Comparison of ENCODE assay signal across 8 mouse cellular contexts in the genomic region with DNA sequence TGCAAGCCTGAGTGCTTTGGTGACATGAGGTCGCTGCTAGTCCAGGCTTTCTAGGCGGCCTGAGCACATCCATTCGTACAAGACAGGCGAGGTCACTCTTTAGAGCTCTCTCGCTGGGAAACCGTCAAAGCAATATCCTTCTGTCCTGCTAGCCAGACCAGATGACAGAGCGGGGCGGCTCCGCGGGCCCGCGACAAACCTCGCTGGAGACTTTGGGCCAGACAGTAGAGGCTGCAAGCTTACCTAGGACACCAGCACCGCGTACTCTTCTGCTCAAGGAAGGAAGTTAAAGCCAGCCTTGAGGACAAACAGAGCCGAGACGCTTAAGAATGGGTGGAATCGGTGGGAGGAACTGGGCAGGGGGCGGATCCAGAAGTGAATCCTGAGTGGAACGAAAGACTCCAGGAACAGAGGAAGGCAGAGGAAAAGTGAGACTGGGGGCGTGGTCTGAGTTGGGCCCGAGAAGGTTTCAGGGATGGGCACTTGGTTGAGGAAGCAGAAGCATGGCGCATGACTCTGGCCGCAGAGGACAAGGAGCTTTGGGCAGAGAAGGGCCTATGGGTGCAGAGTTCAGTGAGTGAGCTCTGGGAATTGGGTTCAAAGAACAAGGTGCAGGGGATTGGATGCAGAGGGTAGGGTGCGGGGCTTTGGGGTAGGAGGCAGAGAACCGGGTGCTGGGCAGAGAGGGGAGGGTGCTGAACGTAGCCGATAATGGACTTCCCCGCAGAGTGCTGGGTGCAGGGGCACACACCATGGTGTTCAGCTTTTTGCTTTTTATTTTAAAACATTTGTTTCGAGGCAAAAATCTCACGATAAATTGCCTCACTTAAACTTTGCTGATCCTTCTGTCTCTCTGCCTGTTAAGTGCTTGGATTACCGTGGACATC. TPM values are rescaled to one million over a fixed set of nuclear protein-coding genes. Genes with fewer than 3 reads are reported as not detected.
DNase-seq lines count a peak whose midpoint lies in the region; ATAC-seq and TF ChIP-seq lines count a peak whose summit lies in the region.

A gene (minus strand): TSS at position 300 of the 887 bp plus-strand sequence.

- H3K27ac ChIP-seq in forebrain, embryonic 12.5 days: no peak within 1 kb of the TSS
- peak within 1 kb of the TSS; percentile 95 for H3K27ac ChIP-seq in small intestine, adult 2 months (ENCODE audit: insufficient read depth, low read depth, low read length)

- H3K9ac ChIP-seq in forebrain, embryonic 12.5 days: peak within 1 kb of the TSS; percentile 42; the same call in 1 of the 2 replicates

- TF ChIP-seq POLR2A in small intestine, adult 2 months (IDR thresholded peaks at IDR 0.05; ENCODE audit: low read depth, low read length): peak; percentile 30

- TF ChIP-seq CTCF in small intestine, adult 2 months (IDR thresholded peaks at IDR 0.05; ENCODE audit: extremely low read depth, insufficient read length, insufficient replicate concordance, low read depth, low read length): no peak

- 0 out of 2 replicates have a peak, but pooled peaks have one; percentile 33 for ATAC-seq in forebrain, embryonic 12.5 days (ENCODE audit: low FRiP score)
- peak; percentile 66 for ATAC-seq in megakaryocyte, adult 5-6 weeks (ENCODE audit: poor library complexity, severe bottlenecking)

- H3K9me3 ChIP-seq in forebrain, embryonic 12.5 days: no peaks in the 10 kb centered on the region

- intact Hi-C loops in heart, postnatal 14 days (cut with DNase I): no loop called here
- intact Hi-C loops in left cerebral cortex, postnatal 25 days (cut with DNase I): no loop called here

- peaks cover 31% of the 10 kb centered on the region for H3K27me3 ChIP-seq in forebrain, embryonic 12.5 days
- no peaks in the 10 kb centered on the region for H3K27me3 ChIP-seq in small intestine, adult 2 months (ENCODE audit: control insufficient read depth, insufficient read depth, low read length)

- 2% methylated on average over 32 of the region's 32 CpGs for WGBS in forebrain, embryonic 12.5 days
- WGBS in small intestine, adult 2 months: 4% methylated on average over 32 of the region's 32 CpGs

- DNase-seq in urinary bladder, postnatal 14 days (ENCODE audit: low spot score): peak; percentile 66
- no peak for DNase-seq in urinary bladder, adult 2 months (ENCODE audit: low spot score)
- peak; percentile 20 to 28 for DNase-seq in heart, postnatal 14 days
- DNase-seq in kidney, postnatal 36 days: peak; percentile 91 to 93
- no peak for DNase-seq in left cerebral cortex, postnatal 25 days (ENCODE audit: low spot score in 2 of 2)

- peak within 1 kb of the TSS; percentile 44 for H3K4me3 ChIP-seq in forebrain, embryonic 12.5 days (replicated peaks)
- peak within 1 kb of the TSS; percentile 80 for H3K4me3 ChIP-seq in small intestine, adult 2 months (ENCODE audit: low read depth, low read length)

- no peaks in the 10 kb centered on the region for H3K36me3 ChIP-seq in forebrain, embryonic 12.5 days (replicated peaks)
- no peaks in the 10 kb centered on the region for H3K36me3 ChIP-seq in small intestine, adult 2 months (ENCODE audit: control insufficient read depth, insufficient read depth, low read length)

- H3K4me1 ChIP-seq in forebrain, embryonic 12.5 days: peaks cover 16% of the 10 kb centered on the region
- H3K4me1 ChIP-seq in small intestine, adult 2 months (ENCODE audit: control insufficient read depth, insufficient read depth, insufficient read length, low read length): peaks cover 4% of the 10 kb centered on the region

- H3K4me2 ChIP-seq in forebrain, embryonic 12.5 days: peak within 1 kb of the TSS; percentile 76

RNA-seq across cellular contexts. Expression of the gene that starts here (rescaled TPM):
- polyA plus RNA-seq in urinary bladder, adult 2 months (2012; rRNA removed): 0.44 TPM in 2 replicates
- polyA plus RNA-seq in forebrain, embryonic 12.5 days (2016; fragmentation: Nextera tagmentation; extraction: Ambion mirVana): 0.19 and 0.45 TPM in 2 replicates
- 1 to 10 TPM; 2.2 to 2.5 TPM for total RNA-seq in heart, postnatal 14 days (2021)
- total RNA-seq in megakaryocyte, adult 5-6 weeks (2015): not detected in 2 replicates
- total RNA-seq in megakaryocyte, adult 5-6 weeks (2017): not detected in 2 replicates
- polyA plus RNA-seq in small intestine, adult 2 months (2012; rRNA removed): 1.8 and 4.9 TPM in 2 replicates
- total RNA-seq in left cerebral cortex, postnatal 25 days (2021): under 1 TPM in 1 of 2 experiments, not detected in 1; 0.71 TPM

Comparison
In these comparisons a context has a peak if more than half of its experiments do, and no peak if none do; other contexts are left out.
1. DNase-seq: peak in urinary bladder, postnatal 14 days (single experiment), heart, postnatal 14 days (2 of 2) and kidney, postnatal 36 days (2 of 2); none in urinary bladder, adult 2 months (single experiment) and left cerebral cortex, postnatal 25 days (0 of 2).
2. Peak in ATAC-seq, H3K4me3 ChIP-seq, H3K9ac ChIP-seq and H3K4me2 ChIP-seq in forebrain, embryonic 12.5 days; RNA of the gene not detected or under 1 TPM.
3. Peak in ATAC-seq in megakaryocyte, adult 5-6 weeks; RNA of the gene not detected or under 1 TPM.